Mouse (Mus musculus): ENCODE results near the gene Arhgef1. TPM values are rescaled to one million over a fixed set of nuclear protein-coding genes. Genes with fewer than 3 reads are reported as not detected.
A peak's percentile ranks its signal among the peaks of the same experiment; 100 is the strongest.

Arhgef1 gene
- polyA plus RNA-seq, 1 experiment, result 39.6 TPM

DNA sequence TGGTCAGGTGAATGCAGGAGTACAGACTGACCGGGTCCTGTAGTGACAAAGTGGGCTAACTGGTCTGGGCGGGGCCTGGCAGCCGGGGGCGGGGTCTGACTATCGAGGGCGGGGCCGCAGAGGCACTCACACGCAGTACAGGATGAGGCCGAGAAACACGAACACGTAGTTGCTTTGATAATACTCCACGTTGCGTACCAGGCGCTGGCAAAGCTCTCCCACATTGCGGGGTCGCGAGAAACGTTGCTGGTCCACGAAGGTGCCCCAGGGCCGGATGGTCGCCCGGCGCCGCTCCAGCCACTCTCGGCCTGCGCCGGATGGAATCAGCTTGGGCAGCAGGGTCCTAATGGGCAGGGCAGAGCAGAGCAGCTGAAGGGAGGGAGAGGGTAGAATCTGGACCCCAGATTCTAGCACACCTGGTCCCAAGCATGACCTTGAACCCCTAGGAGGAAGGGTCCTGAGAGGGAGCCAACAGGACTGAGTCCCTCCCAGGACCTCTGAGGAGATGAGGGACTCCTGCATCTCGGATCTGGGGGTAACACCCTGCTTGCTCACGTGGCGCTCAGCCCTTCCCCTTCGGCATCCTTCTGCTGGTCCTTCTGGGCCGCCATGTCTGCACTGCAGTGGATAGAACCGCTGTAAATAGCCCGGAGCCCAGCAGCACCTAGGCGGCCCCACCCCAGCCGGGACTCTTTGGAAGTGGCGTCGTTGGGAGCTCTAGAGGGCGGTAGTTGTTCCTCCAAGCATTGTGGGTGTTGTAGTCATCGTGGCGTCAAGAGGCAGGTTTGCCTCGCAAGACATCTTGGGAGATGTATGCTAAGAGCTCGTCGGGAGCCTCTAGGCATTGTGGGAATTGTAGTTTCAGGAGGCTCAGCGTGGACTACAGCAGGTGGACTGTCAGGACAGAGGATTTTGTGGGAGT, 69.5 kb downstream of the Arhgef1 start, which contains the start of gene Rabac1:
Gene Rabac1 (minus strand): TSS at position 783 of the 922 bp plus-strand sequence.
- Histone ChIP-seq H3K4me3 (ENCODE audit: control insufficient read depth, low read depth, low read length) (peak within 1 kb of the TSS; percentile 93), H3K36me3 (ENCODE audit: control insufficient read depth, insufficient read depth, low read length) (no peaks in the 10 kb centered on the region; the same call in 1 of the 2 replicates), H3K27me3 (ENCODE audit: control insufficient read depth, insufficient read depth, low read length) (no peaks in the 10 kb centered on the region), H3K27ac (ENCODE audit: control insufficient read depth, insufficient read depth, low read depth, low read length) (peak within 1 kb of the TSS; percentile 93), H3K4me1 (ENCODE audit: control insufficient read depth, insufficient read depth, low read length) (peaks cover 9% of the 10 kb centered on the region)
- TF ChIP-seq POLR2A (IDR thresholded peaks at IDR 0.05; ENCODE audit: control insufficient read depth, low read depth, low read length) (peak; percentile 73), CTCF (IDR thresholded peaks at IDR 0.05; ENCODE audit: control insufficient read depth, insufficient read depth, insufficient replicate concordance, low read depth, low read length) (peak; percentile 5; the same call in 1 of the 2 replicates)

- Histone ChIP-seq H3K36me3 (ENCODE audit: control insufficient read depth, insufficient read depth, low read length) (no peaks in the 10 kb centered on the region; the same call in 1 of the 2 replicates), H3K27ac (ENCODE audit: control insufficient read depth, insufficient read depth, low read depth, low read length) (no peak overlapping the region), H3K4me1 (ENCODE audit: control insufficient read depth, insufficient read depth, low read length) (peaks cover 9% of the 10 kb centered on the region), H3K4me3 (ENCODE audit: control insufficient read depth, low read depth, low read length) (no peak overlapping the region), H3K27me3 (ENCODE audit: control insufficient read depth, insufficient read depth, low read length) (no peaks in the 10 kb centered on the region)
- TF ChIP-seq POLR2A (IDR thresholded peaks at IDR 0.05; ENCODE audit: control insufficient read depth, low read depth, low read length) (no peak), CTCF (IDR thresholded peaks at IDR 0.05; ENCODE audit: control insufficient read depth, insufficient read depth, insufficient replicate concordance, low read depth, low read length) (no peak)
Observed at GRCm38 (mm10) chr7:24973208-24973607, 70.5 kb downstream of the Arhgef1 start.

- no peak overlapping the region for H3K27ac ChIP-seq (ENCODE audit: control insufficient read depth, insufficient read depth, low read depth, low read length)
- peaks cover 9% of the 10 kb centered on the region for H3K4me1 ChIP-seq (ENCODE audit: control insufficient read depth, insufficient read depth, low read length)
- no peaks in the 10 kb centered on the region for H3K27me3 ChIP-seq (ENCODE audit: control insufficient read depth, insufficient read depth, low read length)
- TF ChIP-seq CTCF (IDR thresholded peaks at IDR 0.05; ENCODE audit: control insufficient read depth, insufficient read depth, insufficient replicate concordance, low read depth, low read length) (no peak), POLR2A (IDR thresholded peaks at IDR 0.05; ENCODE audit: control insufficient read depth, low read depth, low read length) (no peak)
- no peaks in the 10 kb centered on the region; the same call in 1 of the 2 replicates for H3K36me3 ChIP-seq (ENCODE audit: control insufficient read depth, insufficient read depth, low read length)
- H3K4me3 ChIP-seq (ENCODE audit: control insufficient read depth, low read depth, low read length), result no peak overlapping the region
Observed at GRCm38 (mm10) chr7:24973902-24974301, 71.2 kb downstream of the Arhgef1 start.

DNA sequence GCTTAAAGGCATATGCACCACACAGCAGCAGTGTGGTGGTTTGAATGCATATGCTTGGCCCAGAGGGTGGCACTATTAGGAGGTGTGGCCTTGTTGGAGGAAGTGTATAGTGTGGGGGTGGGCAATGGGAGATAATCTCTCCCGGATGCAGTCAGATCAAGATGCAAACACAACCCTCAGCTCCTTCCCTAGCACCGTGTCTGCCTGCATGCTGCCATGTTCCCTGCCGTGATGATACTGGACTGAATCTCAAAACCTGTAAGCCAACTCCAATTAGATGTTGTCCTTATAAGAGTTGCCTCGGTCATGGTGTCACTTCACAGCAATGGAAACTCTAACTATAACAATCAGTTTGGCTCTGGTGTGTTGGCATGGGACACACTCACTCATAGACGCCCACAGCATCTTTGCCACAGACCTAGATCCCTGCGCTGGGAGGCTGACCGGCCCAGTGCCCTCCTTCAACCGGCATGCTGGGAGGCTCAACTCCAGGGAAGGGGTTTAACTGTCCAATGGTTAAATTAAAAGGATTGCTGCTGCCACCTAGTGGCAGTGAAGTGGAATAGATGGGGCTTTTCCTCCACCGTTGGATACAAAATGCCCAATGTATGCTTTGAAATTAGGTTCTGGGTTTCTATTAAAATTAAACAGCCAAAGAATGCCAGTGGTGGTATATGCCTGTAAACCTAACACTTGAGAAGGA, 72.3 kb downstream of the Arhgef1 start:
- Histone ChIP-seq H3K4me3 (ENCODE audit: control insufficient read depth, low read depth, low read length) (no peak overlapping the region), H3K27ac (ENCODE audit: control insufficient read depth, insufficient read depth, low read depth, low read length) (no peak overlapping the region), H3K4me1 (ENCODE audit: control insufficient read depth, insufficient read depth, low read length) (peaks cover 9% of the 10 kb centered on the region), H3K36me3 (ENCODE audit: control insufficient read depth, insufficient read depth, low read length) (no peaks in the 10 kb centered on the region), H3K27me3 (ENCODE audit: control insufficient read depth, insufficient read depth, low read length) (no peaks in the 10 kb centered on the region)
- TF ChIP-seq POLR2A (IDR thresholded peaks at IDR 0.05; ENCODE audit: control insufficient read depth, low read depth, low read length) (no peak), CTCF (IDR thresholded peaks at IDR 0.05; ENCODE audit: control insufficient read depth, insufficient read depth, insufficient replicate concordance, low read depth, low read length) (peak; percentile 26; the same call in 1 of the 2 replicates)

Other genes with a start within 250 kb of the Arhgef1 start
- gene Tex101, start 226.2 kb upstream of the Arhgef1 start, polyA plus RNA-seq (2012; rRNA removed), result 418 and 545 TPM in 2 replicates
- gene BC049730, start 193.7 kb upstream of the Arhgef1 start, polyA plus RNA-seq (2012; rRNA removed), result 97.9 and 114 TPM in 2 replicates
- 57.3 and 81.2 TPM in 2 replicates for gene Gm4763, start 176.0 kb upstream of the Arhgef1 start, polyA plus RNA-seq (2012; rRNA removed)
- gene Cd177, start 142.6 kb upstream of the Arhgef1 start, polyA plus RNA-seq (2012; rRNA removed), result 0.65 and 0.87 TPM in 2 replicates
- gene Ceacam10, start 125.7 kb upstream of the Arhgef1 start, polyA plus RNA-seq (2012; rRNA removed), result 0.38 and 63.4 TPM in 2 replicates
- gene Gm9844, start 40.7 kb upstream of the Arhgef1 start, polyA plus RNA-seq (2012; rRNA removed), result 13.6 and 13.8 TPM in 2 replicates
- gene Lypd4, start 33.0 kb upstream of the Arhgef1 start, polyA plus RNA-seq (2012; rRNA removed), result 909 and 952 TPM in 2 replicates
- 129 and 134 TPM in 2 replicates for gene Dmrtc2, start 32.9 kb upstream of the Arhgef1 start, polyA plus RNA-seq (2012; rRNA removed)
- 122 and 150 TPM in 2 replicates for gene Rps19, start 18.5 kb upstream of the Arhgef1 start, polyA plus RNA-seq (2012; rRNA removed)
- gene Cd79a, start 5.5 kb upstream of the Arhgef1 start, polyA plus RNA-seq (2012; rRNA removed), result 0.15 and 0.16 TPM in 2 replicates
- gene Gm4881, start 41.6 kb downstream of the Arhgef1 start, polyA plus RNA-seq (2012; rRNA removed), result 1.3 and 1.6 TPM in 2 replicates
- gene Rabac1, start 69.8 kb downstream of the Arhgef1 start, polyA plus RNA-seq (2012; rRNA removed), result 377 and 423 TPM in 2 replicates
- 0.38 and 0.44 TPM in 2 replicates for gene Atp1a3, start 103.0 kb downstream of the Arhgef1 start, polyA plus RNA-seq (2012; rRNA removed)
- 83.7 and 86.7 TPM in 2 replicates for gene Grik5, start 169.4 kb downstream of the Arhgef1 start, polyA plus RNA-seq (2012; rRNA removed)
- 267 and 276 TPM in 2 replicates for gene Zfp574, start 169.7 kb downstream of the Arhgef1 start, polyA plus RNA-seq (2012; rRNA removed)

All from testis, adult 2 months (tissue).